Mouse (Mus musculus): Measurements from ENCODE around the gene Camkk1. TPM values are rescaled to one million over a fixed set of nuclear protein-coding genes. Genes with fewer than 3 reads are reported as not detected.

The Camkk1 gene
- polyA plus RNA-seq (2015; fragmentation: Nextera tagmentation; extraction: Ambion mirVana) = 28.1 and 31.8 TPM in 2 replicates

GRCm38 (mm10) chr11:73018471-73019146 is at the start of gene Camkk1:
TSS of gene Camkk1 (plus strand) at chr11:73019008.

GRCm38 (mm10) chr11:72998771-72999170 is 20.0 kb upstream of the Camkk1 start, which contains the start of gene P2rx1:
TSS of gene P2rx1 (plus strand) at chr11:72999103.

GRCm38 (mm10) chr11:73047542-73047996 is 28.8 kb downstream of the Camkk1 start, which contains the start of gene Ncbp3:
TSS of gene Ncbp3 (plus strand) at chr11:73047783.

GRCm38 (mm10) chr11:73090283-73090682 is 71.5 kb downstream of the Camkk1 start, which contains the start of gene Itgae:
TSS of gene Itgae (plus strand) at chr11:73090583.

Other genes starting within 250 kb of the Camkk1 start
- 8.7 and 10.5 TPM in 2 replicates for gene Cyb5d2, start 222.9 kb upstream of the Camkk1 start, polyA plus RNA-seq (2015; fragmentation: Nextera tagmentation; extraction: Ambion mirVana)
- 10.4 and 12.6 TPM in 2 replicates for gene Zzef1, start 222.8 kb upstream of the Camkk1 start, polyA plus RNA-seq (2015; fragmentation: Nextera tagmentation; extraction: Ambion mirVana)
- gene Atp2a3, start 57.8 kb upstream of the Camkk1 start, polyA plus RNA-seq (2015; fragmentation: Nextera tagmentation; extraction: Ambion mirVana) = 2.1 and 2.3 TPM in 2 replicates
- 0.20 and 0.26 TPM in 2 replicates for gene P2rx1, start 19.9 kb upstream of the Camkk1 start, polyA plus RNA-seq (2015; fragmentation: Nextera tagmentation; extraction: Ambion mirVana)
- 5.9 and 6.1 TPM in 2 replicates for gene Ncbp3, start 28.8 kb downstream of the Camkk1 start, polyA plus RNA-seq (2015; fragmentation: Nextera tagmentation; extraction: Ambion mirVana)
- 0.32 TPM in 2 replicates for gene Itgae, start 71.6 kb downstream of the Camkk1 start, polyA plus RNA-seq (2015; fragmentation: Nextera tagmentation; extraction: Ambion mirVana)
- 1.5 and 1.6 TPM in 2 replicates for gene Haspin, start 119.3 kb downstream of the Camkk1 start, polyA plus RNA-seq (2015; fragmentation: Nextera tagmentation; extraction: Ambion mirVana)
- 1.7 and 2.3 TPM in 2 replicates for gene P2rx5, start 141.4 kb downstream of the Camkk1 start, polyA plus RNA-seq (2015; fragmentation: Nextera tagmentation; extraction: Ambion mirVana)
- 180 and 197 TPM in 2 replicates for gene Emc6, start 158.0 kb downstream of the Camkk1 start, polyA plus RNA-seq (2015; fragmentation: Nextera tagmentation; extraction: Ambion mirVana)
- gene Tax1bp3, start 158.1 kb downstream of the Camkk1 start, polyA plus RNA-seq (2015; fragmentation: Nextera tagmentation; extraction: Ambion mirVana) = 91.8 and 99.0 TPM in 2 replicates
- gene Ctns, start 180.0 kb downstream of the Camkk1 start, polyA plus RNA-seq (2015; fragmentation: Nextera tagmentation; extraction: Ambion mirVana) = 13.8 and 17.1 TPM in 2 replicates
- gene Shpk, start 180.5 kb downstream of the Camkk1 start, polyA plus RNA-seq (2015; fragmentation: Nextera tagmentation; extraction: Ambion mirVana) = 3.6 and 4.3 TPM in 2 replicates
- 0.27 and 0.59 TPM in 2 replicates for gene Trpv1, start 215.3 kb downstream of the Camkk1 start, polyA plus RNA-seq (2015; fragmentation: Nextera tagmentation; extraction: Ambion mirVana)
- gene Trpv3, start 248.4 kb downstream of the Camkk1 start, polyA plus RNA-seq (2015; fragmentation: Nextera tagmentation; extraction: Ambion mirVana) = 0.35 and 0.36 TPM in 2 replicates

Data from neural tube, postnatal 0 days (tissue).